Mouse (Mus musculus) heart, adult 2 months (tissue): ENCODE data around the gene Rab3d. TPM values are rescaled to one million over a fixed set of nuclear protein-coding genes. Genes with fewer than 3 reads are reported as not detected.

Source experiments
- DNase-seq, 2 experiments: peaks; one replicate each; pipeline ENCODE4 v3.0.0; 2021
- H3K27ac ChIP-seq: fragments of 200-600 bp; 2 replicates; pipeline ENCODE4 v1.8.1; 2022
- H3K27me3 ChIP-seq: fragments of 200-500 bp; 2 replicates; pipeline ENCODE4 v1.6.1; 2012; ENCODE audit warnings: mild to moderate bottlenecking, low read length, inconsistent platforms, mixed read lengths; ENCODE audit not compliant: control insufficient read depth, insufficient read depth
- H3K36me3 ChIP-seq: fragments of 200-500 bp; 2 replicates; pipeline ENCODE4 v1.6.1; 2012; ENCODE audit warnings: low read length, inconsistent platforms; ENCODE audit not compliant: control insufficient read depth, insufficient read depth
- H3K4me1 ChIP-seq: fragments of 200-500 bp; 2 replicates; pipeline ENCODE4 v1.6.1; 2011; ENCODE audit warnings: low read length; ENCODE audit not compliant: control insufficient read depth, insufficient read depth
- H3K4me3 ChIP-seq: fragments of 200-600 bp; 2 replicates; pipeline ENCODE4 v1.8.1; 2022
- H3K79me2 ChIP-seq: fragments of 200-500 bp; replicated peaks from 2 replicates; pipeline ENCODE4 v1.6.1; 2012; ENCODE audit warnings: mild to moderate bottlenecking, inconsistent platforms, low read length, moderate library complexity, mixed read lengths; ENCODE audit not compliant: control insufficient read depth, insufficient read depth
- H3K9ac ChIP-seq: fragments of 200-500 bp; 2 replicates; pipeline ENCODE4 v1.6.1; 2012; ENCODE audit warnings: low read depth, mild to moderate bottlenecking, control low read depth, inconsistent platforms, low read length, mixed read lengths
- CTCF ChIP-seq: fragments of 200-600 bp; IDR thresholded peaks from 2 replicates; pipeline ENCODE4 v1.8.1; 2022; ENCODE audit warnings: antibody characterized with exemption, mild to moderate bottlenecking, moderate library complexity
- EP300 ChIP-seq: fragments of 200-500 bp; IDR thresholded peaks from 2 replicates; pipeline ENCODE4 v1.6.1; 2011; ENCODE audit warnings: low read depth, low read length, control low read depth; ENCODE audit not compliant: insufficient read depth
- POLR2A ChIP-seq: fragments of 200-500 bp; IDR thresholded peaks from 2 replicates; pipeline ENCODE4 v1.6.1; 2011; ENCODE audit warnings: mild to moderate bottlenecking, low read depth, low read length, control low read depth; ENCODE audit not compliant: insufficient read depth
- WGBS: fragments of 180-500 bp; shearing (Covaris S2); methylation state at CpG from one replicate; pipeline ENCODE4 v1.1.7; 2018; 5-methylcytosine and 5-hydroxymethylcytosine counted together
- intact Hi-C: fragments of 180-260 bp; cut with DNase I; formaldehyde crosslinking; loops from one replicate; pipeline ENCODE4 v1.15.1; 2025
- polyA plus RNA-seq: library from polyadenylated mRNA; depleted of rRNA; stranded (reverse); fragments of >200 nt; gene quantifications from 2 replicates; pipeline ENCODE4 v1.2.3, GENCODE M21; 2012
- total RNA-seq, 2 experiments: library from RNA; stranded (reverse); gene quantifications; 2 replicates each; pipeline ENCODE4 v1.2.3; 2021

Gene Rab3d
- total and polyA plus RNA-seq, 3 experiments, result 12.4 to 22.8 (median 13.5) TPM

DNA sequence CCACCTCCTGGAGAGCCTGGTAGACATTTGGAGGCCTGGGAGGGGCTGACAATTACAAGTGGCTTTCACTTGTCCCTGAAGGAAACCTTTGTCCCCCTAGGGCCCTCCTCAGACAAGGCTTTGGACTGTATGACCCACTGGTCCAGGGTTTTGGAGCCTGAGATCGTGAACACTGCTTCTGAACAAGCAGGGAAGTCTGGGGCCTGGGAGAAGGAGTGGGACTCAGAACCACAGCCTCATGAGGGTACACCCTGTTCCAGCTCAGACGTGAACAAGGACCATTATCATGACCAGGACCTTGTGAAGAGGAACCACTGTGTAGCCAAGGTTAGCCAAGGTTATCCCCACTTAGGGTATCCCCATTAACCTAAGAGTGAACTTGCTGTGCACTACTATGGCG is 11.2 kb upstream of the Rab3d start:
- Histone ChIP-seq H3K79me2 (no peaks in the 10 kb centered on the region), H3K27ac (no peak overlapping the region), H3K4me1 (peaks cover 12% of the 10 kb centered on the region), H3K9ac (no peak overlapping the region), H3K36me3 (peaks cover 4% of the 10 kb centered on the region), H3K4me3 (no peak overlapping the region), H3K27me3 (no peaks in the 10 kb centered on the region)
- intact Hi-C loops, result no loop called here
- 76% methylated on average over 3 of the region's 3 CpGs for WGBS
- TF ChIP-seq CTCF (no peak), POLR2A (no peak), EP300 (no peak)
- DNase-seq, result no peak

DNA sequence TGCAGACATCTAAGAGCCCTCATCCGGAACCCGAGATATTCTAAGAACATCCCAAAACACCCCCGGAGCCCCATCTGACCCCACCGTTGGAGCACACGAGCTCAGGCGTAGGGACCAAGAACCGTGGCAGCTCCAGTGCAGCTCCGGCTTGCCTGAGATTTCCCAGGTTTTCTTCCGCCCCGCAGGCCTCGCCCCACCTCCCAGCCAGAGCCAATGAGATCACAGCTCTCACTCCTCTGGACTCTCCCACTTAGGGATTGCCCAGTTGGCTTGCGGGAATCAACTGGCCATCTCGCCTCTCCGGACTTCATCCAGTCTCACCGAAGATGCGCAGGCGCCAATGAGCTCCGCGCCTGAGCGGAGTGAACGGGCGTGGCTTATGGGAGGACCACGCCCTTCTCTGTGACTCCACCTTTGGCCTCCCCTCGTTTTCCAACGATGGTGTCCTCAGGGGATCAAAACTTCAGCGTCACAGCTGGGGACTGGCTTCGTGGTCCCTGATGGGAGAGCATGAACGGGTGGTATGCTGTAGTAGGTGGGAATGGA is 9.3 kb upstream of the Rab3d start, which contains the start of the genes Ccdc159 and Tmem205:
Ccdc159 (plus strand) TSS at position 264 of the 546 bp plus-strand sequence.
Tmem205 (minus strand) TSS at position 349 of the 546 bp plus-strand sequence.
- DNase-seq, result peak; percentile 90 to 95
- intact Hi-C loops, result no loop called here
- no peaks in the 10 kb centered on the region for H3K27me3 ChIP-seq
- H3K27ac ChIP-seq, result peak within 1 kb of the TSS; percentile 83
- peaks cover 21% of the 10 kb centered on the region for H3K4me1 ChIP-seq
- TF ChIP-seq POLR2A (peak; percentile 96), CTCF (no peak), EP300 (peak; percentile 86)
- H3K4me3 ChIP-seq, result peak within 1 kb of the TSS; percentile 68
- peak within 1 kb of the TSS; percentile 59 for H3K9ac ChIP-seq
- under 1% methylated on average over 28 of the region's 28 CpGs for WGBS
- H3K36me3 ChIP-seq, result peaks cover 8% of the 10 kb centered on the region
- H3K79me2 ChIP-seq, result no peaks in the 10 kb centered on the region

DNA sequence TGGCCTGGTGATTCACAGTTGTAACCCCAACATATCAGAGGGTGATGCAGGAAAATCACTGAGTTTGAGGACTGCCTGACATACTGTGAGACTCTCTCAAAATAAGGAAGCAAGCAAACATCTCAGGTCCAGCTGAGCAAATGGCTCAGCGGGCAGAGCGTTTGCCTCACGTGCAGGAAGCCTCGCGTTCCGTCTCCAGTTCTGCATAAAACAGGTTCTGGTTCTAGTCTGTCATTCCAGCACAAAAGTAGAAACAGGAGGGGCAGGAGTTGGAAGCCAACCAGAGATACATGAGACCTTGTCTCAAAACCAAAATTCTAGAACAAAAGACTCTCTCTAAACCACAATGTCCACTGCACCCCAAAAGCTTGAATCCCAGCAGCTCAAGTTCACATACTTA is 8.8 kb upstream of the Rab3d start:
- Histone ChIP-seq H3K4me3 (peak overlapping the region; percentile 68), H3K27me3 (no peaks in the 10 kb centered on the region), H3K36me3 (peaks cover 8% of the 10 kb centered on the region), H3K27ac (peak overlapping the region; percentile 83), H3K79me2 (no peaks in the 10 kb centered on the region), H3K9ac (peak overlapping the region; percentile 59), H3K4me1 (peaks cover 21% of the 10 kb centered on the region)
- 1% methylated on average over 6 of the region's 6 CpGs for WGBS
- DNase-seq, result no peak
- intact Hi-C loops, result no loop called here
- TF ChIP-seq EP300 (no peak), CTCF (no peak), POLR2A (no peak)

DNA sequence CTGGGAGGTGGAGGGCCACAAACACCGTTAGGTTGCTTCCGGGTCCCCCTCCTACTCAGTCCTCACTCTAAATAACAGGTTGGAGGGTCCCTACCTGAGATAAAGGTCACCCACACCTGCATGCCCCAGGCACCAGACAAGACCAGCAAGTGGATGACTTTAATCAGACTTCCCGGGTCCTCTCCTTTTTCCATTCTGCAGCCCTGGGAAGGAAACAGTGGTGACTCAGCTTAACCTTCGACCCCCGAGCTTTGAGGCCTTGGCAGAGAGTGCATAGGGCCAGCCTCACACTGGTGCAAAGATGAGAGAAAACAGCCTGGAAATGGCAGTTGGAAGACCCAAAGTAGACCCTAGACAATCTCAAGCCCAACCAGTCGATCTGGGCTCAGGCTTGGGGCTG is 8.2 kb upstream of the Rab3d start:
- no peak for DNase-seq
- 47% methylated on average over 6 of the region's 6 CpGs for WGBS
- peaks cover 8% of the 10 kb centered on the region for H3K36me3 ChIP-seq
- H3K79me2 ChIP-seq, result no peaks in the 10 kb centered on the region
- intact Hi-C loops, result no loop called here
- TF ChIP-seq POLR2A, result no peak
- TF ChIP-seq CTCF, result no peak
- TF ChIP-seq EP300, result no peak
- no peaks in the 10 kb centered on the region for H3K27me3 ChIP-seq
- no peak overlapping the region for H3K9ac ChIP-seq
- peaks cover 21% of the 10 kb centered on the region for H3K4me1 ChIP-seq
- H3K27ac ChIP-seq, result peak overlapping the region; percentile 83
- H3K4me3 ChIP-seq, result no peak overlapping the region

DNA sequence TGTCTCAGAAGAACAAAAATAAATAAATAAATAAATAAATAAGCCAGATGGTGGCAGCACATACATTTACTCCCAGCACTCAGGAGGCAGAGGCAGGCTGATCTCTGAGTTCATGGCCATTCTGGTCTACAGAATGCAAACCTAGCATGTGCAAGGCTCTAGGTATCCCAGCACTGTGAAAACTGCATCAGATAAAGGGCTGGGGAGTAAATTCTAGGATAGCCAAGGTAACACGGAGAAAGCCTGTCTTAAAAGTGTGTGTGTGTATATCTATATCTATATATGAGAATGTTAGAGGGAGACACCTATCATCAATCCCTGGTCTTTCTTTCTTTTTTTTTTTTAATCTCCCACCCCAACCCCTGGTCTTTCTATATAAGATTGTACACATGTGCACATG is 7.5 kb upstream of the Rab3d start:
- DNase-seq, result no peak
- intact Hi-C loops, result loop anchor here (2.0 kb wide), 1 partner anchor 29 kb away; the partner anchor contains the start of gene Swsap1
- TF ChIP-seq EP300 (no peak), POLR2A (no peak), CTCF (no peak)
- WGBS, result 94% methylated on average over 1 of the region's 1 CpGs
- Histone ChIP-seq H3K9ac (no peak overlapping the region), H3K4me1 (peaks cover 21% of the 10 kb centered on the region), H3K79me2 (no peaks in the 10 kb centered on the region), H3K36me3 (peaks cover 8% of the 10 kb centered on the region), H3K4me3 (no peak overlapping the region), H3K27ac (no peak overlapping the region), H3K27me3 (no peaks in the 10 kb centered on the region)

DNA sequence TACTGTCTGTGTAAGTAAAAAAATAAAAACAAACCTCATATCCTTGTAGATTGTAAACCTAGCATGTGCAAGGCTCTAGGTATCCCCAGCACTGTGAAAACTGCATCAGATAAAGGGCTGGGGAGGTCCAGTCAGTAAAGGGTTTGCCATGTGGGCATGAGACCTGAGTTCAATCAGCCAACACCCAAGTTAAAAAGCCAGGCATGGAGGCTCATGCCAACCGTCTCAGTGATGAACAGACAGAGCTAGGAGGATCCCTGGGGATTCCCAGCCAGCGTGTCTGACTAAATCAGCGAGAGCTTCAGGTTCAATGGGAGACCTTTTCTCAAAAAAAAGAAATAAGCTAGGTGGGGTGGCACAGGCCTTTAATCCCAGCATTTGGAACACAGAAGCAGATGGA is 7.0 kb upstream of the Rab3d start:
- no peak for DNase-seq
- no peak for TF ChIP-seq POLR2A
- TF ChIP-seq EP300, result no peak
- no peak for TF ChIP-seq CTCF
- H3K27ac ChIP-seq, result no peak overlapping the region
- no peak overlapping the region for H3K4me3 ChIP-seq
- H3K79me2 ChIP-seq, result no peaks in the 10 kb centered on the region
- H3K27me3 ChIP-seq, result no peaks in the 10 kb centered on the region
- peaks cover 21% of the 10 kb centered on the region for H3K4me1 ChIP-seq
- 97% methylated on average over 3 of the region's 3 CpGs for WGBS
- H3K9ac ChIP-seq, result no peak overlapping the region
- peaks cover 8% of the 10 kb centered on the region for H3K36me3 ChIP-seq
- intact Hi-C loops, result loop anchor here (2.0 kb wide), 1 partner anchor 30 kb away; the partner anchor contains the start of gene Swsap1
